Mouse (Mus musculus) stomach, postnatal 0 days (tissue): ENCODE data around the gene Krt19.

Experiments
- CTCF ChIP-seq: IDR thresholded peaks from 2 replicates; pipeline ENCODE4 v1.5.1; 2016; ENCODE audit warnings: antibody characterized with exemption, low read depth, mild to moderate bottlenecking, moderate library complexity
- EP300 ChIP-seq: optimal IDR thresholded peaks from 2 replicates; pipeline ENCODE3; 2016; ENCODE audit warnings: antibody characterized with exemption

- no peak for TF ChIP-seq CTCF
- TF ChIP-seq EP300 = no peak
Observed at GRCm38 (mm10) chr11:100124901-100125300, 23.6 kb downstream of the Krt19 start.
